Mouse (Mus musculus): ENCODE measurements around the gene Cd300ld2.

GRCm38 (mm10) chr11:114972726-114973125, 43.3 kb downstream of the Cd300ld2 start:
- no peak for TF ChIP-seq POLR2A (IDR thresholded peaks at IDR 0.05; ENCODE audit: borderline replicate concordance, low read depth, low read length)
- no peak for TF ChIP-seq CTCF (IDR thresholded peaks at IDR 0.05; ENCODE audit: low read depth, low read length)

All from bone marrow macrophage, adult 2 months (primary cell).